Mouse (Mus musculus): ENCODE results near the gene Med24. TPM values are rescaled to one million over a fixed set of nuclear protein-coding genes. Genes with fewer than 3 reads are reported as not detected.

Med24 gene
- polyA plus RNA-seq (2016; fragmentation: Nextera tagmentation; extraction: Ambion mirVana): 96.5 and 97.7 TPM in 2 replicates

DNA sequence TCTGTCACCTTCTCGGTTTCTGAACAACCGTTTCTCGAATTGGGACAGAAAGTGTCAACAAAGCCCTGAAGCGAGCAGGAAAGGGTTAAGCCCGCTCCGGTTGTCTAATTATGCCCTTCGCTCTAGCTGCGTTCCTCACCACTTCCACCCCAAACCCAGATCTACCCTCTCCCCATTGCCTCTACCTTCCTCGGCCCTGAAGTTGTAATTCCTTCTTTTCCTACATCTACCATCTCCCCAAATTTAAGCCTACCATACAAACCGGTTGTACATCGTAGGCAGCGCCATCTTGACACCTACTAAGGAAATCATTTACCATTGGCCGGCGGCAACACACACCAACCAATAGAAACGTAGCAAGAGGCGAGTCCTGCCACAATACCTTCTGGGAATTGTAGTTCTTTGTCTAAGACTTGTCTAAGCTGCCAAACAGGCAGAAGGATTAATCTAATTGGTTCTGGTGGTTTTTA lies at the start of gene Med24:
TSS of gene Med24 (minus strand) at position 317 of the 470 bp plus-strand sequence.
- Histone ChIP-seq H3K27ac (replicated peaks) (peak within 1 kb of the TSS; percentile 66), H3K36me3 (peaks cover 33% of the 10 kb centered on the region), H3K9me3 (no peaks in the 10 kb centered on the region), H3K4me2 (replicated peaks) (peak within 1 kb of the TSS; percentile 65), H3K4me3 (peak within 1 kb of the TSS; percentile 65), H3K27me3 (peaks cover 3% of the 10 kb centered on the region), H3K4me1 (peaks cover 7% of the 10 kb centered on the region; the same call in 1 of the 2 replicates), H3K9ac (replicated peaks) (peak within 1 kb of the TSS; percentile 57)
- 0% methylated on average over 16 of the region's 16 CpGs for WGBS
- ATAC-seq (ENCODE audit: low FRiP score, low read depth): peak; percentile 92

DNA sequence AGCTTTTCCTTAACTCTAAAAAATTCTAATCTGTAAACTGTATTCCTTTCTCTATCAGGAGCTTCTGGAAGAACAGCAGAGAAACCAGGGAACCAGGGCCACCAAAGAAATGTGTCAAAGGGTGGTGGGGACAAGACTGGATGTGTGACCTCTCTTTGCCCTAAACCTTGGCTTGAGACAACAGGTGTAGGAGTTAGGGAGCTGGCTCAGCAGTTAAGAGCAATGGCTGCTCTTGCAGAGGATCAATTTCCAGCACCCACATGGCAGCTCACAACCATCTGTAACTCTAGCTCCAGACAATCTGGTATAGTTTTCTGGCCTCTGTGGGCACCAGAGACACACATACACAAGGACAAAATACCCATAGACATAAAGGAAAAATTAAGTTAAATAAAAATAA lies 48.7 kb upstream of the Med24 start:
- Histone ChIP-seq H3K27ac (replicated peaks) (peak overlapping the region; percentile 25; the same call in 1 of the 2 replicates), H3K4me2 (replicated peaks) (no peak overlapping the region), H3K4me3 (no peak overlapping the region), H3K27me3 (peaks cover 9% of the 10 kb centered on the region; the same call in 1 of the 2 replicates), H3K9ac (replicated peaks) (no peak overlapping the region), H3K9me3 (no peaks in the 10 kb centered on the region), H3K36me3 (no peaks in the 10 kb centered on the region), H3K4me1 (peaks cover 55% of the 10 kb centered on the region)
- ATAC-seq (ENCODE audit: low FRiP score, low read depth): no peak

DNA sequence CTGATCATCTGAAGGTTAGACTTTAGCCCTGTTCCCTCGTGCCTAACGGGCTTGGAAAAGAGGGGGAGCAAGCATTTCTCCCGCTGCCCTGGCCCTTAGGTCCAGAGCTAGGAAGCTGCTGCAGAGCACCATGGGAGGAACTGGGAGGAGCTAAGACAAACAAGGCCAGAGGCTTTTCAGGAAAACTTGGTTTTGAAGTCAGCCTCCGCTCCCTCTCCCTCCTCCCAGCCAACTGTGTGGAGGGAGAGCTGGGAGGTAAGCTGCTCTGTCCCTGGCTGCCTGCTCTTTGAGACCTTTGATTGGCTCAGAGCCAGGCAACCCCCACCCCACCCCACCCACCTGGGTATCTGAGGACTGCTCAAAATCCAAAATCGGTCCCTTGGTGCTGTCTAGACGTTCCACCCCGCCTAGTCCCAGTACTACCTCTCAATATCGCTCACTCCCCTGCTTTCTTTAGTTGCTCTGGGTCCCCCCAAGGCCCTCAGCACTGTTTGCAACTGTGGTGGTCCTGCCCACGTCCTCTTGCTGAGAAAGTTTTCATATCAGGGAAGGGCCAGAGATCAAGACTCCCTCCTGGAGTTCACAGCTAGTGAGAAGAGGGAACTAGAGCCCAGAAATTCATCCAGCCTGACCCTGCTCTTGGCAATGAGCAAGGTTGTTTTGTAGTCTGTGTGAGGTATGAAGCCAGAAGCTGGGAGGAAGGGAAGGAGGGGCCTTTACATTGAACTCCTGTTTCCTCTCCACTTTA lies 47.8 kb upstream of the Med24 start:
- Histone ChIP-seq H3K9me3 (no peaks in the 10 kb centered on the region), H3K27ac (replicated peaks) (peak overlapping the region; percentile 73), H3K9ac (replicated peaks) (no peak overlapping the region), H3K36me3 (no peaks in the 10 kb centered on the region), H3K4me3 (no peak overlapping the region), H3K27me3 (peaks cover 11% of the 10 kb centered on the region; the same call in 1 of the 2 replicates), H3K4me1 (peaks cover 46% of the 10 kb centered on the region), H3K4me2 (replicated peaks) (peak overlapping the region; percentile 11; the same call in 1 of the 2 replicates)
- WGBS: 7% methylated on average over 9 of the region's 9 CpGs
- no peak for ATAC-seq (ENCODE audit: low FRiP score, low read depth)

DNA sequence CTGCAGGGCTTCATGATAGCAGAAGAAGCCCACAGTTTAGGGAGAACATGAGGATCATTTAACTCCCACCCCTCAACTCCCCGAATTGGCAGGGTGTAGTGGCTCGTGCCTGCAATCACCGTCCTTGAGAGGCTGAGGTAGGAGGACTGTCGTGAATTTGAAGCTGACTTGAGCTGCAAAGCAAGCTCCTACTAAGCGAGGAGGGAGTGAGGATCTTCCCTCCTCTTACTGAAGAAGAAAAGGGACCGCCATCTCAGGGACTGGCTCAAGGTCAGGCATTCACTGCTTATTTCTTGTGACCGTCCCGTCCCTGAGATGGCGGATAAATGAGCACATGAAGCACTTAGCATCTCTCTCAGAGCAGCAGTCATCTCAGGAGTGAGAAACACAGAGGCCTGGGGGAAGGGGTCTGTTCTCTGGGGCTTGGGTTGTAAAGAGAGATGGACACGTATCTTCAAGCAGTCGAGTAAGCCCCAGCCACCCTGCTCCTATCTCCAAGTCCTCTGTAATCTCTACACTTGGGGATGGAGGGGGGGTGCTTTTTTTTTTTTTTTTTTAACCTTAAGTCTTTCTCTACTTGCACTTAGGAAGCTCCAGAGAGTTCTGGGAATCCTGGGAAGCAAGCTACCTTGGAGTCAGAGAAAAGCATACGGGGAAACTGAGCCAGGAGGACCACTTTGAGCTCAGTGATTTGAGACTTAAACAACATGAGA lies 47.0 kb upstream of the Med24 start:
- no peaks in the 10 kb centered on the region for H3K9me3 ChIP-seq
- H3K36me3 ChIP-seq: no peaks in the 10 kb centered on the region
- H3K9ac ChIP-seq (replicated peaks): no peak overlapping the region
- peak overlapping the region; percentile 73; the same call in 1 of the 2 replicates for H3K4me2 ChIP-seq (replicated peaks)
- H3K27ac ChIP-seq (replicated peaks): peak overlapping the region; percentile 73; the same call in 1 of the 2 replicates
- H3K27me3 ChIP-seq: peaks cover 11% of the 10 kb centered on the region; the same call in 1 of the 2 replicates
- no peak for ATAC-seq (ENCODE audit: low FRiP score, low read depth)
- 53% methylated on average over 12 of the region's 12 CpGs for WGBS
- no peak overlapping the region for H3K4me3 ChIP-seq
- peaks cover 39% of the 10 kb centered on the region for H3K4me1 ChIP-seq

DNA sequence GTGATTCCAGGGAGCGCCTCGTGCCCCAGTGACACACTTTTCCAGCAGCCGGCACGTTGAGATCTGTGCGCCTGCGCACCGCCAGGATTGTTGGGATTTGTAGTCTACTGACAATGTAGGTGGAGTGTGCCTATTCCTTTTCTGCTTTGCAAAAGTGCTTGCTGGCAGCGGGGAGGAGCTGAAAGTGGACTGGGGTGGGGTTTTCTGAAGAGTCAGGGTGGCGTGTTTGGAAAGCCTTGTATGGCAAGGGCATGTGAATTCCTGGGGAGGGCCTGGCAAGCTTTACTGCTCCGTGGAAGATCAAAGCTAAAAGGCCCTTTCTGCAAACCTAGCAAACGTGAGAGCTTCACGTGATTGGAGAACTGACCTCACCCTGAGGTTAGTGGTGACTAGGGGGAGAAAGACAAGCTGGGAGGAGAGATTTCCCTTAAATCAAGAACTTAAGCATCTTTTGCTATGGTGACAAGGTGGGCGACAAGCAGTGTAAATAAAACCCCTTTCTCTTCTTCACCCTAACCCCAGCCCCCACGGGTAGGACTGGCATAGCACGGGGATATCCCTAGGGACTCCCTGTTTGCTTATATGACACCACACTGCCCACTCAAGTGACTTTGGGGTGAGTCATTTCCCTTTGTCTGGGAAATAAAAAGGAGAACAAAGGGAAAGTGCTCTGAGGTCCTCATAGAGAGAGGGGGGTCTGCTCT lies 46.3 kb upstream of the Med24 start:
- Histone ChIP-seq H3K9me3 (no peaks in the 10 kb centered on the region), H3K27me3 (peaks cover 11% of the 10 kb centered on the region; the same call in 1 of the 2 replicates), H3K9ac (replicated peaks) (peak overlapping the region; percentile 11), H3K4me3 (peak overlapping the region; percentile 37), H3K27ac (replicated peaks) (no peak overlapping the region; the same call in 1 of the 2 replicates), H3K4me2 (replicated peaks) (peak overlapping the region; percentile 73), H3K4me1 (peaks cover 39% of the 10 kb centered on the region), H3K36me3 (no peaks in the 10 kb centered on the region)
- ATAC-seq (ENCODE audit: low FRiP score, low read depth): peak; percentile 74
- WGBS: 9% methylated on average over 15 of the region's 15 CpGs

DNA sequence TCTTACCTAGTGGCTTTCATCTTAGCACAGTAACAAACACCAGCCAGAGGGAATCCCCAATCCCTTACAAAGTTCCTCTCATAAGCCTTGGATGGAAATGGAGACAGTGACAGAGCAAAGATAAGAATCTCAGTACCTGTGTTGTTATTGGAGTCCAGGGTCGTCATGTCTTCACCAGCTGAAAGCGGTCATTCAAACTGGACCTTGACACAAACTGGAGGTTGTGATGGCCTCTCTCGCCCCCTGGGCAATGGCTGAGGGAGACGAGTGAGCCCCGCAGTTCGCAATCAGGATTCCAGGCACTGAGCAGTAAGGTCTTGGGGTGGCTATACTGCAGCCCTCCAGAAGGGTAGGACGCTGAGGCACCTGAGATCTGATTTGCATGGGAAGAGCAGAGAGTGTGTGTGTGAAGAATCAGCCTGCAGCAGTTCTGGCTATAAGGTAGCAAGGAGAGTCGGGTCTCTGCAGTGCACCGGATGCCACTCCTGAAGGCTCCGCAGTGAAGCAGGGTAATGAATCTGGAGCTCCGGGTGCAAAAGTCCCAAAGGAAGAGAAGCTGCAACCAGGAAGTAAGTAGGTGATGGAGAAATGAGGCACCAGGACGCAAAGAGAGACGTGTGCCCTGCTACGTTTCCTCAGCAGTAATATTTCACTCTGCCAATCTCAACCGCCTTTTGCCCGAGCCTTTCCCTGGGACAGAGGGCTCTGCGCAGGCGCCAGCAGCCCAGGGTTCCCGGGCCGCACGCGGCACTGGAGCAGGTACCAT lies 45.5 kb upstream of the Med24 start, which contains the start of gene Nr1d1:
TSS of gene Nr1d1 (minus strand) at position 752 of the 766 bp plus-strand sequence.
- Histone ChIP-seq H3K4me3 (peak within 1 kb of the TSS; percentile 37), H3K4me1 (peaks cover 39% of the 10 kb centered on the region), H3K9ac (replicated peaks) (peak within 1 kb of the TSS; percentile 11), H3K27ac (replicated peaks) (no peak within 1 kb of the TSS; the same call in none of the 2 replicates), H3K36me3 (peaks cover 4% of the 10 kb centered on the region; the same call in 1 of the 2 replicates), H3K9me3 (no peaks in the 10 kb centered on the region), H3K27me3 (peaks cover 11% of the 10 kb centered on the region; the same call in 1 of the 2 replicates), H3K4me2 (replicated peaks) (peak within 1 kb of the TSS; percentile 73)
- ATAC-seq (ENCODE audit: low FRiP score, low read depth): no peak; the same call in none of the 2 replicates
- WGBS: under 1% methylated on average over 22 of the region's 22 CpGs

DNA sequence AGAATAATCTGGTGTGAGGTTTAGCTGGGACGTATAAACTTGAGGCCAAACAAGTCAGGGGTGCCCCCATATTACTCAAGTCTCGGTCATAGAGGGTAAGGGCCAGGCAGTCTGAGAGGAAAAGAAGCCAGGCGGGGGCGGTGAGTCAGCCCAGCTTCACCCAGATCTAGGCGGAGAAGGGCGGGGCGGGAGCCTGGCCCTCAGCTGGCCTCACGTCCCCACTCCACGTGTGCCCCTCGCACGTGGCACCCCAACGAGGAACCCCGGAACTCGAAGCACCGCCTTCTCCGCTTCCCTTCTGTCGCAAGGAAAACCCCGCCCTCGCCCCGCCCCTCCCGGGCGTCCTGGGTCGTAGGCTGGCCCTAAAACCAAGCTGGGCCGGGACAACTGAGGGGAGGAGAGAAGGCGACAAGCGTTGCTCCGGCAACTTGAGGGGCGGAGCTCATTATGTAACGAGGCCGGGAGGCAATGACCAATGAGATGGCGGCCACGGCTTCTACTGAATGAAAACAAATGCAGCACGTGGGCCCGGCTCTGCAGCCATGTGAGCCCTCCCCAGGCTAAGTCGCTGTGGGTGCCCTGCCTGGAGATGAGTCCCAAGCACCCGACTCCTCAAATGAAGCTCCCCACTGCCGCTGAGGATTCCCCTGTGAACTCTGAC lies 44.5 kb upstream of the Med24 start:
- H3K27ac ChIP-seq (replicated peaks): no peak overlapping the region
- peaks cover 14% of the 10 kb centered on the region; the same call in 1 of the 2 replicates for H3K36me3 ChIP-seq
- H3K9ac ChIP-seq (replicated peaks): no peak overlapping the region; the same call in 1 of the 2 replicates
- H3K4me1 ChIP-seq: peaks cover 41% of the 10 kb centered on the region
- under 1% methylated on average over 34 of the region's 37 CpGs for WGBS
- H3K4me3 ChIP-seq: peak overlapping the region; percentile 37
- H3K27me3 ChIP-seq: peaks cover 11% of the 10 kb centered on the region; the same call in 1 of the 2 replicates
- no peaks in the 10 kb centered on the region for H3K9me3 ChIP-seq
- peak overlapping the region; percentile 73 for H3K4me2 ChIP-seq (replicated peaks)
- peak; percentile 86 for ATAC-seq (ENCODE audit: low FRiP score, low read depth)

DNA sequence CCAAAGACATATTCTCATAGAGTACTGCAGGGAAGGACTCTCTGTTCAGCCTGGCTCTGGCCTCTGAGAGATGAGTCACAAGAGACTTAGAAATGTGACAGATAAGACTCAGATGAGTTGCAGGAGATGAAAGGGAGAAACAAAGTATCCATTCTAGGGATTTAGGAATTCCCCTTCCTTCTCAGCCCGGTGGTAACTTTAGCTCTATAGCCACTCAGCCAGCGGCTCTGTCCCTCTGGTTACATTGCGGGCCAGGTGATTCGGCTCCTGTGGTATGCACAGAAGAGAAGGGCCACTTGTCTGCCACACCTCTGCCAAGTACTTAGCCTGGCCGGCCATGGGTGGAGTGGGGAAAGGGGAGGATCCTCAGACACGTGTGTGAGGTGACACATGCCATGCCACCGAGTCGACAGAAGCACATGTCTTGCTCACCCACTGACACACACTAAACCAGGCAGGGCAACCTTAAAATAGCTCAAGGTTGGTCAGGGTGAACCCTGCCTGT lies 43.5 kb upstream of the Med24 start:
- Histone ChIP-seq H3K27ac (replicated peaks) (no peak overlapping the region), H3K9ac (replicated peaks) (no peak overlapping the region), H3K9me3 (no peaks in the 10 kb centered on the region), H3K4me3 (no peak overlapping the region), H3K4me1 (peaks cover 52% of the 10 kb centered on the region), H3K4me2 (replicated peaks) (no peak overlapping the region), H3K36me3 (peaks cover 16% of the 10 kb centered on the region; the same call in 1 of the 2 replicates), H3K27me3 (peaks cover 11% of the 10 kb centered on the region; the same call in 1 of the 2 replicates)
- 85% methylated on average over 8 of the region's 8 CpGs for WGBS
- no peak for ATAC-seq (ENCODE audit: low FRiP score, low read depth)

DNA sequence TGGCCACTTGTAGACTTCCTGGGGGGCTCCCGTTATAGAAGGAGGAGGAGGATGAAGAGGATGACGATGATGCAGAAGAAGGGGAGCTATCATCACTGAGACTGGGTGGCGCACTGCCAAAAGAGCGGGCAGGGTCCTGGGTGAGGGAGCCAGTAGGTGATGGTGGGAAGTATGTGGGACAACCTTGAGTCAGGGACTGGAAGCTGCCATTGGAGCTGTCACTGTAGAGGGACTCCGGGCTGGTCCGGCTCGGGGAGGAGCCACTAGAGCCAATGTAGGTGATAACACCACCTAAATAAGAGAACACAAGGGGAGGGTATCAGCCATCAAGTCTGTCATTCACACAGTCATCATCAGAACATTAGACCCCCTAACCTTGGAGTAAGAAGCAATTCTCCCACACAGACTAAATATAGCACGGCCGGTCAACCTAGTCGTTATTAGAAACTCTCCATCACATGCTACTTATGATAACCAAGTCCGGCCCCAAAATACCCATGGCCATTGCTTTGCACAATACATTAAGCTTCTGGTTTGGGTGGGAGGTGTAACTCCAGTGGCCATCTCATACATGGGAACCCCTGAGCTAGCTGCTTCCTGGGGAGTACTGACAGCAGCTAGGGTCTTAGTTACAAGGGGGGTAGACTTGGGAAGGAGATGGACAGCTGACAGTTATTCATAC lies 42.8 kb upstream of the Med24 start:
- peaks cover 11% of the 10 kb centered on the region; the same call in 1 of the 2 replicates for H3K27me3 ChIP-seq
- WGBS: 96% methylated on average over 11 of the region's 11 CpGs
- peaks cover 55% of the 10 kb centered on the region for H3K4me1 ChIP-seq
- H3K9ac ChIP-seq (replicated peaks): no peak overlapping the region
- H3K36me3 ChIP-seq: peaks cover 16% of the 10 kb centered on the region; the same call in 1 of the 2 replicates
- no peaks in the 10 kb centered on the region for H3K9me3 ChIP-seq
- H3K27ac ChIP-seq (replicated peaks): no peak overlapping the region
- no peak for ATAC-seq (ENCODE audit: low FRiP score, low read depth)
- H3K4me2 ChIP-seq (replicated peaks): no peak overlapping the region
- H3K4me3 ChIP-seq: no peak overlapping the region

DNA sequence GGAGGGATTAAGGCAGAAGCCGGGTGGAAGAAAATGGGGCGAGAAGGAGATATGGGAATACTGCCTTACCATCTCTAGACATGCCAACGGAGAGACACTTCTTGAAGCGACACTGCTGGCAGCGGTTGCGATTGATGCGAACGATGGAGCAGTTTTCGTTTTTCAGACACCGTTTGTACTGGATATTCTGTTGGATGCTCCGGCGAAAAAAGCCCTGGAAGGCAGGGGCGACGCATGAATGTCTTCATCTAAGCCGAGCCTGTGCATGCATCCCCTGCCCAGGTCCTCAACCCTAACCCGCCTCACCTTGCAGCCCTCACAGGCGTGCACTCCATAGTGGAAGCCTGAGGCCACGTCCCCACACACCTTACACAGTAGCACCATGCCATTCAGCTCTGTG lies 41.9 kb upstream of the Med24 start:
- Histone ChIP-seq H3K27me3 (peaks cover 11% of the 10 kb centered on the region; the same call in 1 of the 2 replicates), H3K27ac (replicated peaks) (no peak overlapping the region), H3K9ac (replicated peaks) (no peak overlapping the region), H3K4me1 (peaks cover 57% of the 10 kb centered on the region), H3K9me3 (no peaks in the 10 kb centered on the region), H3K4me2 (replicated peaks) (no peak overlapping the region), H3K36me3 (peaks cover 16% of the 10 kb centered on the region; the same call in 1 of the 2 replicates), H3K4me3 (no peak overlapping the region)
- WGBS: 95% methylated on average over 18 of the region's 18 CpGs
- ATAC-seq (ENCODE audit: low FRiP score, low read depth): no peak

All from midbrain, embryonic 12.5 days (tissue).